Mouse (Mus musculus): ENCODE measurements at regions not wholly inside any gene's neighbourhood (a gene's known extent, or its start where the extent isn't known, plus 50 kb on each side); places are given as distances from the start of the nearest gene placed in this dataset.

DNA sequence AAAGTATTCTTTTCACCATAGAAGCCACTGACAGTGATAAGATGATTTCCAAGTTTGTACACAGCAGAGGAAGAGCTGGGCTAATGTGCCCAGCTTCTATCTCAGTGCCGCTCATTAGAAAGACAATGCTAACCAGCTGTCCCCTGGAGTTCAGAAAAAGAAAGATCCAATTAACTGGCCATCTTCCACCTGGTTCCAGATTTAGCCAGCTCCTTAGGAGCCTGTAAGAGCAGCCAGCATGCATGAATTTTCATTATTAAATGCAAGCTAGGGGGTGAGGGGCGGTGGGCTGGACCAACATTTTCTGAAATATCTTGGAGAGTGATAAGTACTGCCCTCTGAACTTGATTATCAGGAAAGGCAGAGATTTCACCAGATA lies 114.5 kb downstream of the Adcyap1 start:
- TF ChIP-seq CTCF (IDR thresholded peaks at IDR 0.05; ENCODE audit: low read depth, low read length) = no peak
- TF ChIP-seq POLR2A (IDR thresholded peaks at IDR 0.05; ENCODE audit: insufficient read depth, low read length) = no peak
- no peak for TF ChIP-seq EP300 (IDR thresholded peaks at IDR 0.05; ENCODE audit: insufficient read depth, low read depth, low read length)

Measured in ES-Bruce4 (cell line).